Mouse (Mus musculus) layer of hippocampus, postnatal 10 days (tissue): ENCODE results near the gene Thrsp. TPM values are rescaled to one million over a fixed set of nuclear protein-coding genes. Genes with fewer than 3 reads are reported as not detected.

Experiments used
- DNase-seq, 2 experiments: peaks; one replicate each; pipeline ENCODE4 v3.0.0; 2021; ENCODE audit warnings: low spot score in 2 of 2
- total RNA-seq, 2 experiments: library from RNA; stranded (reverse); gene quantifications; 2 replicates each; pipeline ENCODE4 v1.2.3; 2021

Thrsp gene
- total RNA-seq, 2 experiments from 2014 or later = 16.9 to 19.7 TPM

GRCm38 (mm10) chr7:97419163-97419562, 1.6 kb upstream of the Thrsp start:
- no peak for DNase-seq

- DNase-seq = no peak
Measured at GRCm38 (mm10) chr7:97418717-97419116, 1.2 kb upstream of the Thrsp start.

GRCm38 (mm10) chr7:97416473-97416872, 1.1 kb downstream of the Thrsp start:
- DNase-seq = no peak

- no peak for DNase-seq
Measured at GRCm38 (mm10) chr7:97414915-97415687, 2.4 kb downstream of the Thrsp start.

- no peak for DNase-seq
Measured at GRCm38 (mm10) chr7:97414426-97414825, 3.1 kb downstream of the Thrsp start.

GRCm38 (mm10) chr7:97413981-97414380, 3.5 kb downstream of the Thrsp start:
- no peak for DNase-seq

GRCm38 (mm10) chr7:97411575-97411974, 6.0 kb downstream of the Thrsp start:
- no peak for DNase-seq

GRCm38 (mm10) chr7:97411106-97411505, 6.4 kb downstream of the Thrsp start:
- DNase-seq = no peak

GRCm38 (mm10) chr7:97407145-97407544, 10.4 kb downstream of the Thrsp start:
- no peak for DNase-seq

- DNase-seq = peak; percentile 82 to 84
Measured at GRCm38 (mm10) chr7:97399960-97400715, 17.4 kb downstream of the Thrsp start, which contains the start of gene Ndufc2. TSS of gene Ndufc2 (plus strand) at chr7:97400003.

GRCm38 (mm10) chr7:97398943-97399342, 18.6 kb downstream of the Thrsp start:
- DNase-seq = no peak

GRCm38 (mm10) chr7:97394375-97394774, 23.2 kb downstream of the Thrsp start:
- DNase-seq = no peak

- DNase-seq = no peak
Measured at GRCm38 (mm10) chr7:97392079-97392445, 25.5 kb downstream of the Thrsp start.

GRCm38 (mm10) chr7:97391293-97392078, 26.0 kb downstream of the Thrsp start:
- no peak for DNase-seq

GRCm38 (mm10) chr7:97388541-97388940, 29.0 kb downstream of the Thrsp start:
- DNase-seq = no peak

- DNase-seq = no peak
Measured at GRCm38 (mm10) chr7:97387561-97388147, 29.9 kb downstream of the Thrsp start.

GRCm38 (mm10) chr7:97386806-97387370, 30.6 kb downstream of the Thrsp start:
- peak; percentile 81 for DNase-seq

- no peak for DNase-seq
Measured at GRCm38 (mm10) chr7:97386106-97386805, 31.3 kb downstream of the Thrsp start.

- DNase-seq = no peak
Measured at GRCm38 (mm10) chr7:97383496-97384132, 33.9 kb downstream of the Thrsp start.

GRCm38 (mm10) chr7:97382661-97383060, 34.9 kb downstream of the Thrsp start:
- no peak for DNase-seq
